Mouse (Mus musculus): ENCODE measurements at regions not wholly inside any gene's neighbourhood (a gene's known extent, or its start where the extent isn't known, plus 50 kb on each side); places are given as distances from the start of the nearest gene placed in this dataset.

DNA sequence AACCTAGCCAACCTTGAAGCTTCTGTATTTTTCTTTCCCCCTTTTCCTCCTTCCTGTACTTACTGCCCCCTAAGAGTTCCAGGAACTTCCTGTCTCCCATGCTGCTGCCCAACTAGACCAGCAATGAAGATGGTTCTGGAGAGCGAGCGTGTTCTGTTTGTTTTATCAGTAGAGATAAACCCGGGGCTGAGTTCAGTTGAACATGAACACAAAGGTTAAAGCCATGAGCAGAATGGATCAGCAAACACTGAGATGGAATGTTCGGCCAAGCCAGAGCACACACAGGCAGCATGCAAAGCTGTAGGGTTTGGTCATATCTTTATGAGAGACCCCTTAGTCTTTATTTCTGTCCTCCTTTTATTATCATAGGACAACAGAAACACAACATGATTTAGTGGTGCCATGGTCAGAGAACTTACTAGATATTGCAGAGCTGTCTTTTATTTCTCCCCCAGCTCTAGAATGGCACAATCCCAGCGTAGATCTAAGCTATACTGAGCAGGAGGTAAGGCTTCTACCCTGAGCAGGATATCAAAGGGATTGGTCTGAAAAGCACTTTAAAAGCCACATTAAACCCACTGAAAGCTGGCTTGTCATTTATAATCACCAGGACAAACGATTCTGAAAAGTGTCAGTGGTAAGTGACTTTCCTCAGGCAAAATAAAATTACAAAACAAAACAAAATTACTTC is 105.9 kb upstream of the Peli1 start:
- no peak for DNase-seq (ENCODE audit: low read depth, low spot score)

DNA sequence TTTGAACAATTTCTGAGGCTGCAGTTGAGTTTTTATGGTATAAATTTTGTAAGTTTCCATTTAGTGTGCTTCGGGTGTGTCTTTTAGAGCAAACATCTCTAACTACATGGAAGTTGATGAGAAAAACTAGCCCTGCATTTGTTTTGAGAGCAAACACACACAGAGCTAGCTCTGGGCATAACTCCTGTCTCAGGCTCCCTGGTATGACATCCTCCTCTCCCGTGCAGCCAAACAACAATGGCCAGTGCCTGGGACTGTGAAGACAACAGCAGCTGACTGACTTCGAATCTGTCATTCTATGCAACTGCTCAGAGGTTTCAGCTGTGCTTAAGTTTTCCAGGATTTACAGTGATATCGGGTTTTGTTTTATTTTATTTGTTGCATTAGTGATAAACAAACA is 105.3 kb upstream of the Peli1 start:
- no peak for DNase-seq (ENCODE audit: low read depth, low spot score)

DNA sequence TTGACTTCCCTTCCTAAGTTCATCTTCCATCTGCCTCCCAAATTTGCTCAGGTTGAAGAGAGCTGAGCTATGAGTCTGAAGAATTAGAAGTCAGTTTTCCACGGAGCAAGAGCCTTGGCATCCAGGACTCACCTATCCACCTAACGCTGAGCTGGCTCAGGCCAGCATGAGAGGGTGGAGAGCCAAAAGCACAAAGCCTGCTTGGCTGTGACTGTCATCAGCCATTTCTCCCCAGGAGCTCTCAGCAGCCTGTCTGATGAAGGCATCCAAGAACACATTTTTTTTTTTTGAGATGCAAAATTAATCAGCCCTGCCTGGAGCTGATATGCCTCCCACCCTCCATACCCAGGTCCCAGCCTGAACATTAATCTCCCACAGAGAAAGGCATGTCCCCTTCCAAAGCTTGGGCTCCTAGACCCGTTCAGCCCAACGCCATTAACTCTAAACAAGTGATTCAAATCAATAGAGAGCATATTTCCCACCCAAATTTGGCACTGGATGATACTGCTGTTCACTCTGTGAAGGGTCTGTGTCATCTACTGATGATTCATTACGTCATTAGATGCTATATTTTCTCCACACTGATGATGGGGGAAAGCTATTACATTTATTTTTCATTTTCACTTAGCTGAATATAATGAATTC is 103.8 kb upstream of the Peli1 start:
- DNase-seq (ENCODE audit: low read depth, low spot score), result no peak

DNA sequence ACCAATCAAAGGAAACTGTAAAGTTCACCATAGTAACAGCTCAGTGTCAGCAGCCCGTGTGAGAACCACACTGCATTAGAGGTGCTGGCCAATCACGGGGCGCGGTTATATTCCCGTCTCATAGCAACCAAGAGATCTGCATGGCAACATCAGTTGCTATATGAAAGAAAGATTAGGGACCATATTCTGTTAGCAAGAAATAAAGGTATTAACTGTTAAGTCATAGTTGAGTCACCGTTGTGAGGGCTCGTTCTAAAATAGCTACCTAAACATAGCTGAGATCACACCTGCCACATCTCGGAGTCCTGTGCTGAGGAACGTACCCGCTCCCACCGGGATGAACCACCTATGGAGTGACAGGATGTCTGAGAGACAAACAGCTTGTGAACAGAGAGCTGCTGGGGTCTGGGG is 103.2 kb upstream of the Peli1 start:
- DNase-seq (ENCODE audit: low read depth, low spot score), result peak; percentile 9

DNA sequence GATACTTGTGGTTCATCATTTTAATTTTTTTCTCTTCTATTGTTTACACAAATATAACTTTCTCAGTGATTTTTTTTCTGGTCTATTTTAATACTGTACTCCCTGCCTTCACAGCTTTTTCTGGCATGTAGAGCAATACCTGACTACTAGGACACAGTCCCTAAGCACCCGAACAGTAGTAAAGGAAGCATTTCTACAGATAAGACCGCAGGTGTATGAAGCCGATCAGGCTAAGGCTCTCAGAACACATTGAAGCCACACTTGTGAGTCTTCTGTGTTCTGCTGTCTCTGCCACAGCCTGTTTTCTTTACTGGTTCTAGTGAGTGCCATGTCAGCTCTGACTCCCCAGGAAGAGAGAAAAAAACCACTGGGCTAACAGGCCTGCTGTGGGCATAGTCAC is 102.2 kb upstream of the Peli1 start:
- DNase-seq (ENCODE audit: low read depth, low spot score), result no peak

DNA sequence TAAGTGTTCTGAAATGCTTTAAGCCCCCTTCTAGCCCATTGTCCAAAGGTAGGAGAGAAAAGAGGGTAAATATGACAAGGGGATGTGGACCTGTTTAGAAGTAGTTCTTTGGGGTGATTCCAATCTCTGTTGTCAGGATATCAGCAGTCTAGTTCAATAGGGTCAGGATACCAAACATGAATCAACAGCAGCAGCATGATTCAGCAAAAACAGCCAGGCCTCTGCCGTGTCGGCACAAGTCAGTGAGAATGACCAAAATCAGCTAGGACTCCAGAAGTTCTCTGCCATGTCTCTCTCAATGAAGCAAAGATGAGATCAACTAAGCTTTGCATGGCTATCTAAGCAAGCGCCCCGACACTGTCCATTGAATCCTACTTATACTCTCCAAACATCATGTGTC is 97.5 kb upstream of the Peli1 start:
- DNase-seq (ENCODE audit: low read depth, low spot score), result no peak

DNA sequence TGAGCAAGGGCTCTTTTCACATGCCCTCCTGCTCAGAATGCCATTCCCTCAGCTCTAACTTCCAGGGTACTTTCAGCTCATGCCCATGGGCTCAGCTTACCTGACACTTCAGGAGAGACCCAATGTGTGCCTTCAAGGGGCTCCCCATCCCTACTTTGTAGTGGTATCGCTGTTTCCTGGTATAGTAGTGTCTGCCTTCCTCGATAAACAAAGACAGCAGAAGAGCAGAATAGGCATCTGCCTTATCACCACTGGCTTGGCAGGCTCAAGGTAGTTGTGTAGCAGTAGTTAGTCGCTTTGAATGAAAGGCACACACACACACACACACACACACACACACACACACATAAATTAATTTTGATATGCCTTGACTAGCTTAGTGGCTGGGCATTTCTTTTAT is 89.7 kb upstream of the Peli1 start:
- no peak for DNase-seq (ENCODE audit: low read depth, low spot score)

DNA sequence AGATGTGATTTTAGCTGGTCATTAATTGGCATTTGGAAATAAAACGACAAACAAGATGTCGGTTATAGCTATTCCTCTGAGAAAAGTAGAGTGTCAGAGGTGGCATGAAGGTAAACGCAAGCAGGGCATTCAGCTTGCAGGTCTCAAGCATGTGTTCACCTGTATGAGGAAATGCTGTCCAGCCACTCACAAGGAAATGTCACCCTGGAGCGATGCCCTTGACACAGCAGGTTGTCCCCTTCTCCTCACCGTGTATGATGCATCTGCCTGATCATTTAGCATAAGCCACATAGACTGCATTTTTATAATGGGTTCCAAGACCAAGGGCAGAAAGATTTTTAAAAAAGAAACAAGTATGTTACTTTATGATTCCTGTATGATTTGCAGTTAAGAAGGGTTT is 83.9 kb upstream of the Peli1 start:
- no peak for DNase-seq (ENCODE audit: low read depth, low spot score)

DNA sequence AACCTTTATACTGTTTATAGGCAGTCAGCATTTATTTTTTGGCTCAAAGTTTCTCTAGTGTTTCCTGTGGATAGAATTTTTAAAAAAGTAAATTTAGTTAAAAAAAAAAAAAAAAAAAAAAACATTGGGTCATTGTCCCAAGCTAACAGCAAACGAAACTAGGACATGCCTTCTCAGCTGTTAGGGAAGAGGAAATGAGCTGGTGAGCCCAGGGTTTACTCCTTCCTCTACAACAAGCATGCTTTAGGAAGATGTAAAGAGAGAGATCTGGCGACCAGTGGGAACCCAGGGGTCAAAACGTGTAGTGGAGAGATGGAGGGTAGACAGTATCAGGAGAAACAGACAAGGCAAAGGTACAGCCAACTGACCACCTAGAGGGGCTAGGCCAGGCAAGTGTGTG is 81.6 kb upstream of the Peli1 start:
- DNase-seq (ENCODE audit: low read depth, low spot score), result no peak

DNA sequence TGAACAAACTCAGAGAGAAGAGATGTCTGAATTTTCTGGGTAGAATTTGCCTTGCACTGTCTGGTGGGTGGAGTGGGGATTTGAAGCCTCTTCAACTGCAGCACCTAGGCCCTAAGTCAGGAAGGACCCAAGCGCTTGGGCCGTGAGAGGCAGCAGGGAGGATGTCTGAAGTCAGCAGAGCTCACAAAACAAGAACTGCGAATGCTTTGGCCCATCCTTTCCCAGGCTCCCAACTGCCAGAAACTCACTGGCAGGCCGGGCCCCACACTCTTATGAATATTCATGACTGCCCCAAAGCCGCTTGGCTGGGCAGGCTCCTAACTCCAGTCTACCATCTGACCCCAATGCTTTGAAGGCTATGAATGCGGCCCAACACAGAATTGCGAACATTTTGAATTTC is 80.2 kb upstream of the Peli1 start:
- DNase-seq (ENCODE audit: low read depth, low spot score), result no peak

DNA sequence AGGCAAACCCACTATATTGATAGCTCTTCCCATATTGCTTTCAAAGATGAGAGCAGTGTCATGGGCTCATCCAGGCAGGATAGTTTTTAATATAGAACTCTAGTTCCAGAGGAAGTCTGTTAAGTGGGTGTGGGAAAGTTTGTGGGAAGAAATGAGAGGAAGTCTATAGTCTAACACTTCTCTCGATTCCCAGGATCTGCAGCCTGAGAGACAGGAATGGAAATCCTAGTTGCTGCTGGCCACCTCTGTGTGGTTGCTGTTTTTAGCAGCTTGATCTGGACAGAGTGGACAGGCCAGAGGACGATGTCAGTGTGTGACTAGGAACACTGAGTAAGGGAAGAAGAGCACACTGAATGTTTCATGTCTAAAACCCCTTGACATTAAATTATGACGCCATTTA is 76.8 kb upstream of the Peli1 start:
- no peak for DNase-seq (ENCODE audit: low read depth, low spot score)

DNA sequence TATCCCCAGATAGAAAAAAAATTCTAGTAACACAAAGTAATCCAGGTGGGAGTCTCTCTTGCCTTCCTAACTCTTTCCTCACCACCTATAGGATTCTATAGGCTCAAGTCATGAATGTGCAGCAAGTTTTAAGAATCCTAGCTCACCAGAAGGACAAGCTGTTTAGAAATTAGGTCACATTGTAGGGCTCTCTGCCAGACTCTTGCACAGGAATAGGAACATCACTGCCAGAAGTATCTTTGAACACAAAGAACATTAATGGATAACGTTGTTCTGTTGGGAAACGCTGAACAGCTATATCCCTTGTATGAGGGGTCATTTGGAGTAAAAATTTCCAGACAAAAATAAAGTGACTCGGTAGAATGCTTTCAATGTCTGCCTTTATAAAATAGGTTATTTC is 75.6 kb upstream of the Peli1 start:
- DNase-seq (ENCODE audit: low read depth, low spot score), result no peak

DNA sequence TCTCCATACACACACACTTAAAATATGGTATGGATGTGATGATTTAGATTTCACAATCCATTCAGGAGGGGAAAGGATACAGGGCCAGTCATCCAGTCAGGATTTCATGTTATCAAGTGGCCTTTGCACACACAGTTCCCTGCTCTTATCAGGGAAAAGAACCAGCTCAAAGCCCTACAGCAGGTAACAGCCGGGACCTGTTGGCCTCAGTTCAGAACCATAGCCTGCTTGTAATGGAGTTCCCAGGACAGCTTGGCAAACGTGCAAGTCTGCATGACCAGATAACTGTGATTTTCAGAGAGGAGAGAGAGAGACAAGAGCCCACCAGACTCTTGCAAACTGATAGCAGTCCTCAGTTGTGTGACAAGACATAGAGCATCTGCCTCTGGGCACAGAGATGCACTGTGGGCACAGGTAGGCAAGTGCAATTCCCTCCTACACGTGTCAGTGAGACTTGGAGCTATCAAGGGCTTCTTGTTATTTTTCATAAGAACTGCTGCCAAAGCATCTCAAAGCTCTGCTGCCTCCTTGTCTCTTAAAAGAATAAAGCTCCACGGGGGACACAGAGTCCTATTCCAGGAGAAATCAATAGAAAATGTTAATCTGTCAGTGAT is 74.9 kb upstream of the Peli1 start:
- no peak for DNase-seq (ENCODE audit: low read depth, low spot score)

DNA sequence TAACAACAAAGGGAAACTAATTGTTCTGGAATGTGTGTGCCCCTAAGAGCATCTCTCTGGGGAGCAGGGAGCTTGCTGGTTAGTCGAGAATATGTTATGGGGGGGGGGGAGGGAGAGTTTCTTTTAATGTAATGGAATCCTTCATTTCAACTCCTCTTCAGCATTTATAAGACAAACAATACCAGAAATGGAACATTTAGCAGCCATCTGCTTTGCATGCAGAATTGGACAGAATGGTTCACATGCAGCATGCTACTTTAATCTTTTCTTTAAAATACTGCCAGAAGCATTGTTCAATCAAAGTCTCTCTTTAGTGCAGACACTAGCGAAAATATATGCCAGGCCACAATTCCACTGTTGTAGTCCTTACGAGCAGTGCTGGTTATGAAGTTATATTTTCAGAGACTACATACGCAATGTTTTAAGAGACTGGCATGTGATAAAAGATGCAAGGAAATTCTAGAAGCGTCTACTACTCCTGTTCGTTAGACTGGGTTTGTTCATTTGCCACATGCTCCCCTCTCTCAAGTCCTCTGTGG is 74.2 kb upstream of the Peli1 start:
- DNase-seq (ENCODE audit: low read depth, low spot score), result no peak

DNA sequence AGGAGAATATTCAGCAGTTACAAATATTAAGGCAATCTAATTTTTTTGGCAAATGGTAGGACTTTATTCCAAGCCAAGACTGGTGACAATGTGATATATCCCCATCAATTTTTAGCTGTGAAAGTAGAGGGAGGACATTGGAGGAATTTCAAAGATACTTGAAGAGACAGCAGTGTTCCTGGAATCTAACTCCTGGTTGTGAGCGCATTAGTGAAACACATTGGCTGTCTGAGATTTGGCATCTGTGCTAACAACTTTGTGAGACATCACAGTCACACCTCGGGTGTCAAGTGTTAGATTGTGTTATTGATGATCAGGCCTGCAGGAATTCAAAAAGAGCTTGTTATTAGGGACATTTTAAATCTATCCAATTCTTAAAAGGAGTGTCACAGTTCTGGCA is 71.3 kb upstream of the Peli1 start:
- DNase-seq (ENCODE audit: low read depth, low spot score), result no peak

DNA sequence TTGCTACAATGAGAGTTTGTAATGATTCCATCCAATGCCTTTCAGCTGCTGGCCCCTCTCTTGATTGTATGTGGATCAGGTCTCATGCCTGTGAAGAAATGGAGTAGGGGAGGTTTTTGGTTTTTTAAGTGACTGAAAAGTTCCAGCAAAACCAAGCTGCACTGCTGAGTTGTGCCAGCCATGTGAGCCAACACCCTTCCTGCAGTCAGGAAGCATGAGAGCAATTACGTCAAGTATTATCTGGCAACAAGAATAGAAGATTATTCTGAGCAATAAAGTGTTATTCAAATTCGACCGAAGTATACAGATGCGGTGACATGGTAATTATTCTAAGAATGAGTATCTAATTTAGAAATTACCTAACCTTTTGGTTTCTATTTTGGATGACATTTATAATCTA is 67.0 kb upstream of the Peli1 start:
- no peak for DNase-seq (ENCODE audit: low read depth, low spot score)

DNA sequence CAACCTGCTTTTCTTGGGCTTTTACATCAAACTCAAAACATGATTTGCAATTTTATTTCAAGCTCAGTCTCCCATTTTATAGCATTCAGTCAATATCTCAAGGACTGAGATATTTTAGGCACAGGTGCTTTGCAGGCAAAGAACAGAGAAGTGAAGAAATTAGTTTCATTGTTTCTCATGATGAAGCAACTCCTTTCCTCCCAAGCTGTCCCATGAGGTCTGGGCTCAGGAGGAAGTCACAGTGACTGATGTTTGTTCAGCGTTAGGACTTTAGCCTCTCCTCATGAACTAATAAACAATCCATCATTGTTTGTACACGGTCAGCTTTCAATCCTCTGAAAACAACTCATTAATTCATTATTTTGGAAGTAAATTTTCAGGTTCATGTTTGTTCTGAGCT is 66.6 kb upstream of the Peli1 start:
- DNase-seq (ENCODE audit: low read depth, low spot score), result no peak

DNA sequence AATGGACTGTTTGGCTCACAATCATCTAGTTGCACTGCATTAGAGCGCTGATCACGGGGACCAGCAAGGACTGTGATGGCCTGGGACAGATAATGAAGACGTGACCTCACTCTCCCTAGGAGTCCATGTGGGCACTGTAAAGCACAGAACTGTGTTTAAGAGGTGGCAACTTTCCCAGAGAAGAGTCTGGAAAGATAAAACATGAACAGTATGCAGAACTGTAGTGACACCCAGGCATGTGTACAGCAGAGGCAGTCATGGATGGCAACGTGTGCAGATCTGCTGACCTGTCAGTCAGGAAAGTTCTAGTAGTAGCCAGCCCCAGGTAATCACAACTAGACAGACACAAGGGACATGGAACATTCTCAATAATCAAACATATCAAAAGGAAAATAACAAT is 63.8 kb upstream of the Peli1 start:
- DNase-seq (ENCODE audit: low read depth, low spot score), result no peak

DNA sequence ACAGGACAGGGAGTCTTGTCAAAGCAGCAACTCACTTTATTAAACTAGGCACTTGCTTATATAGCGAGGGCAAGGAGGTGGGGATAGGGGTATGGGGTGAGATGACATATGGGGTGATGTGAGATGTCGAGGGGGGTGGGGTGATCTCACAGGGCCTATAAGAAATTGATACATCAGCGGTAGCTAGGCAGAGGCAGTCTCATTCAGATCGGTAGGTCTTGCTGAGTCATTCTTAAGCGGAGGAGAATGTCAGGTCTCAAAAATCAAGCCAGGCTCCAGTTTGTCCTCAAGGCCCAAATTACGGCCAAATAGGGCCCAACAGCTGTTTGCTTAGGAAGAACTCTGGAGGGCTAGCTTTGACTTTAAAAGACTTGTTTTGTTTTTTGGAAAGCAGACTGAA is 60.7 kb upstream of the Peli1 start:
- no peak for DNase-seq (ENCODE audit: low read depth, low spot score)

DNA sequence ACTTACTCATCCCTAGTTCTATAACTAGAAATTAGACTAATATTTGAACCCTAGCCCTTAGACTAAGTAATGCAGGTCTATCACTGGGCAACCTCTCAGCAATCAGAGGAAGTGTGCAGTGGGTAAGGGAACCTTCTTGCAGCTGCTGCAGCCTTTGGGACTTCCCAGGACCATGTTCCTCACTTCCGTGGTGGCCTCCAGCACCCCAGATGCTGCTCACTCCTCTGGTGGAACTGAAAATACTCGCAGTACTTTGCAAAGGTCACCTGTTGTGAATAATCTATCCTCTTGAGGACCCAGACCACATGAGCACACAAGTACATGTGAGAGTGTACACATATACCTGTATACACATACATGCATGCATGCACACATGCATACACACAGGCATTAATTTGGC is 59.3 kb upstream of the Peli1 start:
- no peak for DNase-seq (ENCODE audit: low read depth, low spot score)

DNA sequence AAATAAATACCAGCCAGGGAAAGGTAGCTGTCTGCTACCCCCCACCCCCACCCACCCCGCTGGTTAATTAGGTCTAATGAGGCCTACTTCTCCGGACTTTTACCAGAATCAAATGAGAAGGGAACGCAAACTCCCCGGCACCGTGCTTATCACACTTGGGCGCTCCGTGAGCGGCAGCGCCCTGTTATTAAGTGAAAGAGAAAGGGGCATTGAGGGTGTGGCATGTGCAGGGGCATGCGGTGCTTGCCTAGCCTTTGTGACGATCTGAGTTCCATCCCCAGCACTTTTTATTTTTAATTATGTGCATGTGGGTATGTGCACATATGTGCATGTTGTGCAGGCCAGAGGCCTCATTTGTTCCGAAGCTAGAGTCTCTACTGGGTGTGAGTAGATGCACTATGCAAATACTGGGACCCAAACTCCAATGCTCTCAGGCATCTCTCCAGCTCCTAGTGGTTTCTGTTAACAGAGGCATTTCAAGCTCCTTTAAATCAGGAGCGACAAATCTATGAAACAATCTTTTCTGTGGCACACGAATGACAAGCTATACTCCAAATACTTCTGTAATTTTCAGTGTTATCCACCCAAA is 57.8 kb upstream of the Peli1 start:
- DNase-seq (ENCODE audit: low read depth, low spot score), result no peak

DNA sequence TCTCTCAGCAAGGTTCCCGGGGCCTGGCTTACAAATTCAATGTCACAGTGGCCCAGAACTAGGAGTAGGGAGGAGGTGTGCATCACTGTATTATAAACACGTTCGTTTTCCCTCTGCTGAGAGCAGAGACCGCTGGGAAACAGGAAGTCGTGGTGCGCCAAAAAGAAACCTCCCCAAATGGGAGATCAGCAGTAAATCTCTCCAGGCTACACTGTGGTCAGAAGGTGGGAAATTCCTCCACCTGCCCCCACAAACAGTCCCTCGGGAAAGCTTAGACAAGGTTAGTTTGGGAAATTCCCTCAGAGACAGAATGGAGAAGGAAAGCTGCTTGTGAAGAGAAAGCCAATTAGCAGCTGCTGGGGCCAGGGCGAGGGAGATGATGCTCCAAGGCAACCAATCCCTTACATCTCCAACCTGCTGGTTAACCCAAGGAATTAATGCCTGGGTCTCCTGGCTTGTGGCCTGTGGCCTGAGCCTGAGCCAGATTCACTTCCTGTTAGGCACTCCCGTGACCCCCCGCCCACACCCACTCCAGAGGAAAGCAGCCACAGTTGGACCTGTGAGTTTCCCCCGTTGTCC is 57.2 kb upstream of the Peli1 start:
- DNase-seq (ENCODE audit: low read depth, low spot score), result peak; percentile 32

Data from retina, postnatal 7 days (tissue).